Mouse (Mus musculus) layer of hippocampus, postnatal 10 days (tissue): ENCODE measurements at regions not wholly inside any gene's neighbourhood (a gene's known extent, or its start where the extent isn't known, plus 50 kb on each side); places are given as distances from the start of the nearest gene placed in this dataset.
A peak's percentile ranks its signal among the peaks of the same experiment; 100 is the strongest.
"Not testable (repeated sequence)": the region's sequence is repeated elsewhere in the genome, so short reads cannot be mapped to it uniquely, and the experiment has no call there.

Experiments used
- DNase-seq, 2 experiments: peaks; one replicate each; pipeline ENCODE4 v3.0.0; 2021; ENCODE audit warnings: low spot score in 2 of 2

- DNase-seq, result no peak
These were observed 447.3 kb upstream of the Clint1 start for GRCm38 (mm10) chr11:45404377-45405029.

- DNase-seq, result not testable (repeated sequence)
These were observed 427.8 kb upstream of the Clint1 start for GRCm38 (mm10) chr11:45424066-45424465.

- DNase-seq, result no peak
These were observed 410.7 kb upstream of the Clint1 start for GRCm38 (mm10) chr11:45440937-45441720.

- no peak for DNase-seq
These were observed 405.3 kb upstream of the Clint1 start for GRCm38 (mm10) chr11:45446512-45446911.

- no peak for DNase-seq
These were observed 397.6 kb upstream of the Clint1 start for GRCm38 (mm10) chr11:45454234-45454633.

- peak; percentile 36 to 57 for DNase-seq
These were observed 396.9 kb upstream of the Clint1 start for GRCm38 (mm10) chr11:45454933-45455332.

- DNase-seq, result no peak
These were observed 395.1 kb upstream of the Clint1 start for GRCm38 (mm10) chr11:45456724-45457123.

GRCm38 (mm10) chr11:45457597-45457996 lies 394.3 kb upstream of the Clint1 start:
- no peak for DNase-seq

GRCm38 (mm10) chr11:45460000-45460792 lies 391.7 kb upstream of the Clint1 start:
- no peak for DNase-seq

- no peak for DNase-seq
These were observed 387.4 kb upstream of the Clint1 start for GRCm38 (mm10) chr11:45464501-45464900.

- DNase-seq, result no peak
These were observed 385.5 kb upstream of the Clint1 start for GRCm38 (mm10) chr11:45466350-45466749.

- DNase-seq, result peak; percentile 55 to 57
These were observed 379.7 kb upstream of the Clint1 start for GRCm38 (mm10) chr11:45472171-45472570.

GRCm38 (mm10) chr11:45476917-45477316 lies 374.9 kb upstream of the Clint1 start:
- no peak for DNase-seq

GRCm38 (mm10) chr11:45485950-45486349 lies 365.9 kb upstream of the Clint1 start:
- no peak for DNase-seq

GRCm38 (mm10) chr11:45491021-45491967 lies 360.6 kb upstream of the Clint1 start:
- DNase-seq, result no peak

- DNase-seq, result no peak
These were observed 356.6 kb upstream of the Clint1 start for GRCm38 (mm10) chr11:45495246-45495645.

GRCm38 (mm10) chr11:45508566-45508965 lies 343.3 kb upstream of the Clint1 start:
- DNase-seq, result no peak

GRCm38 (mm10) chr11:45509278-45509677 lies 342.6 kb upstream of the Clint1 start:
- no peak for DNase-seq

- no peak for DNase-seq
These were observed 337.2 kb upstream of the Clint1 start for GRCm38 (mm10) chr11:45514415-45515271.

GRCm38 (mm10) chr11:45524720-45525119 lies 327.1 kb upstream of the Clint1 start:
- DNase-seq, result no peak
